Mouse (Mus musculus): ENCODE data around the gene Gm15080.
"Not testable (repeated sequence)": the region's sequence is repeated elsewhere in the genome, so short reads cannot be mapped to it uniquely, and the experiment has no call there.

Gm15080 gene

DNA sequence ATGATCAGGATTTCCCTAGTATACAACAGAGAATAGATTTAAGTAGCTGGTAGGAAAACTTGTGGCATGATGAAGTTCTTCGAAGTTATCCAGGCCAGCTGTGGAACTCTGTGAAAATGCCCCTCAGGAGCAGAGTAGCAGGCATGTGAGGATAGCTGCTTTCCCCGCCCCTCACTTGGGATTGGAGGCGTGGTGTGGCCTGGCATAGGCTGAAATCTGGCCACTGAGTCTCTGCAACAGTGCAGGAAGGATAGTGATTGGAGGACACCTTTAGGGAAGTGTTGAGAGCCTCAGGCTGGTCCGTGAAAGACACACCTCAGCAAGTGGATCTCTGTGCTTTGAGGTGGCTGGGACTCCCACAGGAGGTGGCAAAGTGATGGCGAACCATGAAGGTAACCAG, at the start of gene Gm15080:
TSS of gene Gm15080 (plus strand) at position 301 of the 400 bp plus-strand sequence.
- not testable (repeated sequence) for DNase-seq (ENCODE audit: low read depth)

All from induced T-regulatory cell, adult 2 months (primary cell).